Mouse (Mus musculus): Measurements from ENCODE around the gene Dpm2. TPM values are rescaled to one million over a fixed set of nuclear protein-coding genes. Genes with fewer than 3 reads are reported as not detected.

Dpm2 gene
- polyA plus RNA-seq, 1 experiment from 2014 or later: 98.6 TPM

DNA sequence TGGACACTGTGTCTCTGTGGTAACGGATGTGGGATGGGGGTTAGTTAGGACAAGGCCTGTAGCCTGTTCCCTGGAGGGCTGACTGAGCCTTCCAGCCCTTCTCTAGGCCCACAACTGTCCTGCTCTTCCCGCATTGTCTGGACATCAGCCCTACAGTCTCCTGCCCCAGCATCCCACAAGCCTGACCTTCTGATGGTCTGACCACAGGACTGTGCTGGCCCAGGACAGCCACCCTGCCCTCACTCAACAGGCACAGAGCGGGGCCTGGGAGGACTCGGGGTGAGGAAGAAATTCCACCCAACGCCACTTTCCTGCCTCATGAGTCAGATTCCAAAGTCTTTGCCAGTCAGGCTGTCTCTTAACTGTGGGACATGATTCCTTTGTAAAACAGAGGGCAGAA, 27.0 kb downstream of the Dpm2 start:
- Histone ChIP-seq H3K4me1 (ENCODE audit: control insufficient read depth, insufficient read depth, low read length) (no peaks in the 10 kb centered on the region), H3K4me3 (ENCODE audit: low read depth, low read length) (no peak overlapping the region), H3K27me3 (ENCODE audit: control insufficient read depth, insufficient read depth, low read length) (no peaks in the 10 kb centered on the region), H3K9me3 (ENCODE audit: control insufficient read depth, low read length) (no peaks in the 10 kb centered on the region), H3K4me2 (ENCODE audit: low read depth, severe bottlenecking) (no peak overlapping the region), H3K27ac (replicated peaks; ENCODE audit: low read depth, low read length) (no peak overlapping the region), H3K36me3 (ENCODE audit: control insufficient read depth, insufficient read depth, low read length) (peaks cover 2% of the 10 kb centered on the region; the same call in 1 of the 2 replicates), H3K9ac (ENCODE audit: low read length) (no peak overlapping the region)
- DNase-seq (ENCODE audit: low spot score) (no peak), ATAC-seq (ENCODE audit: insufficient number of reproducible peaks, low FRiP score, low TSS enrichment, low read depth) (no peak)
- WGBS: 85% methylated on average over 5 of the region's 5 CpGs

DNA sequence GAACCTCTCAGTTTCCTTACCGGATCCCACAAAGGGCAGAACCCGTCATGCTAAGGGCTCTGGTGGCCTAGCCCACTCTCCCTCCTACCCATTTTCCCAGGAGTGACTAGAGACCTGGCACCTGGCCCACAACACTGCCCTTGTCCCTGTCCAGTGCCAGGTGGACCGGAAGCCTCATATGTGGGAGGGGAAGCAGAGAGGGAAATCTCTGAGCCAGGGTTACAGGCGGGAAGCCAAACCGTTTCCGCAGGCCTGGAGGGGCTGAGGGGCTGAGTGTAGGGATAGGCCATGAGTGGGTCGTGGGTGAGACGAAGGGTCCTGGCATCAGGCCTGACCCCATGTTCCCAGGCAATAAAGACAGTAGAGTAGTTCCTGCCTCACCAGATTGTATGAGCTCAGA, 27.8 kb downstream of the Dpm2 start:
- no peak for ATAC-seq (ENCODE audit: insufficient number of reproducible peaks, low FRiP score, low TSS enrichment, low read depth)

DNA sequence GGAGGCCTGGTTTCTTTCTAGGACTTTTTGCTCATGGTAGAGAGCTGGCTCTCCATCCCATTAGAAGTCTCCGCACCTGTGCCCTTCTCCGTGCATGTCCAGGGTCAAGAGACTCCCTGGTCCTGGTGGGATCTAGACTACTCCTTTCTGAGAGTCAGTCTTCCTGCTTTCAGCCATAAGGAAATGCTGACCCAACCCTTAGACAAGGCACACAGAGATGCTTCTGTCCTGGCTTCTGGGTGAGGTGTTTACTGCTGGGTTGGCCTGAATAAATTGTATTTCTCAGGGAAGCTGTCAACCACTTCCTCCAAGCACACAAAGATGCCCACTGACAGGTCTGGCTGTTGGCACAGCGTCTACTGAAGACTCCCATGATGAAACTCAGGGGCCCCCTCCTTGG, 28.8 kb downstream of the Dpm2 start, which contains the start of gene St6galnac6:
TSS of gene St6galnac6 (plus strand) at position 301 of the 400 bp plus-strand sequence.
- Histone ChIP-seq H3K27ac (replicated peaks; ENCODE audit: low read depth, low read length) (no peak within 1 kb of the TSS), H3K36me3 (ENCODE audit: control insufficient read depth, insufficient read depth, low read length) (peaks cover 2% of the 10 kb centered on the region; the same call in 1 of the 2 replicates), H3K9me3 (ENCODE audit: control insufficient read depth, low read length) (no peaks in the 10 kb centered on the region), H3K27me3 (ENCODE audit: control insufficient read depth, insufficient read depth, low read length) (no peaks in the 10 kb centered on the region), H3K4me1 (ENCODE audit: control insufficient read depth, insufficient read depth, low read length) (no peaks in the 10 kb centered on the region), H3K9ac (ENCODE audit: low read length) (no peak within 1 kb of the TSS), H3K4me2 (ENCODE audit: low read depth, severe bottlenecking) (no peak within 1 kb of the TSS), H3K4me3 (ENCODE audit: low read depth, low read length) (no peak within 1 kb of the TSS)
- WGBS: 89% methylated on average over 3 of the region's 3 CpGs
- DNase-seq (ENCODE audit: low spot score): no peak
- no peak for ATAC-seq (ENCODE audit: insufficient number of reproducible peaks, low FRiP score, low TSS enrichment, low read depth)

More for the DNA sequence above, 27.8 kb downstream of the Dpm2 start:
- H3K27ac ChIP-seq (replicated peaks; ENCODE audit: low read depth, low read length): no peak overlapping the region
- H3K4me2 ChIP-seq (ENCODE audit: low read depth, severe bottlenecking): no peak overlapping the region
- H3K4me1 ChIP-seq (ENCODE audit: control insufficient read depth, insufficient read depth, low read length): no peaks in the 10 kb centered on the region
- no peak overlapping the region for H3K9ac ChIP-seq (ENCODE audit: low read length)
- H3K27me3 ChIP-seq (ENCODE audit: control insufficient read depth, insufficient read depth, low read length): no peaks in the 10 kb centered on the region
- no peaks in the 10 kb centered on the region for H3K9me3 ChIP-seq (ENCODE audit: control insufficient read depth, low read length)
- H3K36me3 ChIP-seq (ENCODE audit: control insufficient read depth, insufficient read depth, low read length): peaks cover 2% of the 10 kb centered on the region; the same call in 1 of the 2 replicates
- WGBS: 89% methylated on average over 8 of the region's 8 CpGs
- no peak overlapping the region for H3K4me3 ChIP-seq (ENCODE audit: low read depth, low read length)
- no peak for DNase-seq (ENCODE audit: low spot score)

DNA sequence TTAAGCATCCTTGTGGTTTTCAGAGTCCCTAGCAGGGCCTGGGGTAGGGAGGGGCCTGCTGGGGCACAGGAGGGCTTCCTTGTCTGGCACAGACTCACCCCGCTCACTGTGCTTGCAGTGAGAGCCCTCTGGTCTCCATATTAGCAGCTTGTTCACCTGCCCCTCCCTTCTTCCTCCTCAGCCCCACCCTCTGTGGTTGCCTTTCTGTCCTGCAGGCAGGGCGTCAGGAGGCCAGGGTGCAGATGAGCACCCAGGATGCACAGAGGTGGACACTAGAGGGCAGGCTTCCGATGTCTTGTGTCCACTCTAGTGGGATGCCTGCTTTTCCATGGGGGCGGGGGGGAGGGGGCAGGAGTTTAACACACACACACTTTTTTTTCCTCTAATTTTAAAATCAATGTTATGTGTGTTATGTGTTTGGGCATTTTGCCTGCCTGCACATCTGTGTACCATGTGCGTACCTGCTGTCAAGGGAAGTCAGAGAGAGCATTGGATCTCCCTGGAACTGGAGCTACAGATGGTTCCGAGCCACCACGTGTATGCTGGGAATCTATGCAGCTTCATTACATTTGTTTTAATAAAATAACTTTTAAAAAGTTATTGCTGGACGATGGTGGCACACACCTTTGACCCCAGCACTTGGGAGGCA, 30.9 kb downstream of the Dpm2 start:
- ATAC-seq (ENCODE audit: insufficient number of reproducible peaks, low FRiP score, low TSS enrichment, low read depth) (no peak; the same call in 1 of the 2 replicates), DNase-seq (ENCODE audit: low spot score) (peak; percentile 44)
- H3K36me3 ChIP-seq (ENCODE audit: control insufficient read depth, insufficient read depth, low read length): no peaks in the 10 kb centered on the region
- H3K9me3 ChIP-seq (ENCODE audit: control insufficient read depth, low read length): no peaks in the 10 kb centered on the region
- no peak overlapping the region for H3K4me2 ChIP-seq (ENCODE audit: low read depth, severe bottlenecking)
- H3K27me3 ChIP-seq (ENCODE audit: control insufficient read depth, insufficient read depth, low read length): no peaks in the 10 kb centered on the region
- H3K4me1 ChIP-seq (ENCODE audit: control insufficient read depth, insufficient read depth, low read length): no peaks in the 10 kb centered on the region
- no peak overlapping the region for H3K9ac ChIP-seq (ENCODE audit: low read length)
- H3K4me3 ChIP-seq (ENCODE audit: low read depth, low read length): no peak overlapping the region
- 38% methylated on average over 8 of the region's 8 CpGs for WGBS
- no peak overlapping the region for H3K27ac ChIP-seq (replicated peaks; ENCODE audit: low read depth, low read length)

DNA sequence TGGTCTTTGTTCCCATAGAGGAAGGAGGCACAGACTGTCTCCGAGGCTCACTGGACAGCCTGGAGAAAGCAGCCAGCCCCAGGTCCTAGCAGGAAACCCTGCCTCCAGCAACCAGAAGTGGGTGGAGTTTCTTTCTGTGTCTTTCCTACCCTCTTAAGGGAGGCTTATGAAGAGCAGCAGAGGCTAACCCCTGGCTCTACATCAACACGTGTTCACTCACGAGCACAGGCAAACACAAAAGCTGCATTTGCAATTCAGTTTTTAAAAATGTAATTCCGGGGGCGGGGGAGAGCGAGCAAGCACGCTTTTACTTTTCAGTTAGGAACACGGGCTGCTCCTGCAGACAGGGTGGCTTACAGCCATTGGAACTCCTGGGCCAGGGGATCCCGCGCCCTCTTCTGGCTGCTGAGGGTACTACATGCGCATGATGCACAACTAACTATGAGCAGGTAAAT, 32.0 kb downstream of the Dpm2 start:
- H3K36me3 ChIP-seq (ENCODE audit: control insufficient read depth, insufficient read depth, low read length): no peaks in the 10 kb centered on the region
- DNase-seq (ENCODE audit: low spot score): peak; percentile 97
- 0 out of 2 replicates have a peak overlapping the region, but pooled peaks have one; percentile 18 for H3K9ac ChIP-seq (ENCODE audit: low read length)

DNA sequence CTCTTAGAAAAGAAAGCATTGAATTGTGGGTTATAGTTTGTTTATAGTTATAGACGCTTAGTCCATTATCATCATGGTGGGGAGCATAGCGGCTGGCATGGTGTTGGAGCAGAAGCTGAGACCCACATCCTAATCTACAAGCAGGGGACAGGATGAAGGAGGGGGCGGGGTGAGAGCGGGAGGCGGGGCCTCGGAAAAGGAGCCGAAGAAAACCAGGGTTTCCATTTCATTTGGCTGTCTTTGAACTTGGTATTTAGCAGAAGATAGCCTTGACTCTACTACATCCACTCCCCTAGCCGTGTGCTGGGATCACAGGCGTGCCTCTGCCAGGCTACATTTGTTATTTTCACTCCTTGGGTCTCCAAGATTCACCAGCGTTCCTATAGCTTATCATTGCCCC, 34.0 kb downstream of the Dpm2 start:
- Histone ChIP-seq H3K4me1 (ENCODE audit: control insufficient read depth, insufficient read depth, low read length) (peaks cover 18% of the 10 kb centered on the region), H3K36me3 (ENCODE audit: control insufficient read depth, insufficient read depth, low read length) (no peaks in the 10 kb centered on the region), H3K4me3 (ENCODE audit: low read depth, low read length) (no peak overlapping the region), H3K9me3 (ENCODE audit: control insufficient read depth, low read length) (no peaks in the 10 kb centered on the region), H3K4me2 (ENCODE audit: low read depth, severe bottlenecking) (no peak overlapping the region), H3K27me3 (ENCODE audit: control insufficient read depth, insufficient read depth, low read length) (no peaks in the 10 kb centered on the region), H3K9ac (ENCODE audit: low read length) (no peak overlapping the region), H3K27ac (replicated peaks; ENCODE audit: low read depth, low read length) (no peak overlapping the region)
- no peak for ATAC-seq (ENCODE audit: insufficient number of reproducible peaks, low FRiP score, low TSS enrichment, low read depth)
- 47% methylated on average over 10 of the region's 10 CpGs for WGBS
- DNase-seq (ENCODE audit: low spot score): no peak

More for the DNA sequence above, 32.0 kb downstream of the Dpm2 start:
- WGBS: under 1% methylated on average over 11 of the region's 11 CpGs
- H3K4me2 ChIP-seq (ENCODE audit: low read depth, severe bottlenecking): peak overlapping the region; percentile 42
- H3K9me3 ChIP-seq (ENCODE audit: control insufficient read depth, low read length): no peaks in the 10 kb centered on the region
- H3K27ac ChIP-seq (replicated peaks; ENCODE audit: low read depth, low read length): no peak overlapping the region; the same call in 1 of the 2 replicates
- ATAC-seq (ENCODE audit: insufficient number of reproducible peaks, low FRiP score, low TSS enrichment, low read depth): 0 out of 2 replicates have a peak, but pooled peaks have one; percentile 49
- H3K4me1 ChIP-seq (ENCODE audit: control insufficient read depth, insufficient read depth, low read length): peaks cover 4% of the 10 kb centered on the region; the same call in 1 of the 2 replicates
- no peaks in the 10 kb centered on the region for H3K27me3 ChIP-seq (ENCODE audit: control insufficient read depth, insufficient read depth, low read length)
- peak overlapping the region; percentile 24 for H3K4me3 ChIP-seq (ENCODE audit: low read depth, low read length)

DNA sequence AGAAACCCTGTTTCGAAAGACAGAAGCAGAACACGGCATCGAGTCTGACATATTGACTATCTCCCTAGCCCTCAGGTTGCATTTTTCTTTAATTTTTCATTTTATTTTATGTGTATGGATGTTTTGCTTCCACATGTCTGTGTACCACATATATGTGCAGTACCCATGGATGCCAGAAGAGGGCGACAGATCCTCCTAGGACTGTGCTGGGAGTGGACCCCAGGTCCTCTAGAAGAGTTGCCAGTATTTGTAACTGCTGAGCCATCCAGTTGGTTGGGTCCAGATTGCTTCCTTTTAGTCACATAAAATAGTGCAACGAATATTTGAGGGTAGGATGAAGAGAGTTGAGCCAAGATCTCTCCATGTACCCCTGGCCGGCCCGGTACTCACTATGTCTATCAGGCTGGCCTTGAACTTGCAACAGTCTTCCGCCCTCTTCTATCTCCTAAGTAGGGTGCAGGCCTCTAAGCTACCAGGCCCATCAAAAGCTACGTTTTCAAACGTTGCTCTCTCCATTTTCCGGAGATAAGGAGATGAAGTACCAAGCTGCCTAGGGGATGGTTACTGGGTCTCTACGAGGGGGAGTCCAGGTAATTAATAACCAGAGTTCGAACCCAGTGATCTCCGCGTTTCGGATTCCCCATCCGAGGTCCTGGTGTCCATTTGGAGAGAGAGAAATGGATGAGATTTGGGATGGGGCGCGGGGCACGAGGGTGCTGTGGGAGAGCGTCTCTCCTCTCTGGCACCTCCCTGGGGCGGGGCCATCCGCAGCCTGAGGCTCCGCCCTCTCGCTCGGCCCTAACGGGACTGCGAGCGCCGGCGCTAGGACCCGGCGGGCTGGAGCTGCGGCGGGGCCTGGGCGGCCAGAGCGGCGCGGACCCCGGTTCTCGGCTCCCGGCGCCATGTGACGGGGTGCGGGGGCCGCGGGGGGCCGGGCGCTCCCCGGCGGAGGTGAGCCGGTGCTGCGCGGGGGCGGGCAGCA, 35.8 kb downstream of the Dpm2 start:
- 11% methylated on average over 50 of the region's 55 CpGs for WGBS
- Histone ChIP-seq H3K4me2 (ENCODE audit: low read depth, severe bottlenecking) (peak overlapping the region; percentile 84), H3K27me3 (ENCODE audit: control insufficient read depth, insufficient read depth, low read length) (no peaks in the 10 kb centered on the region), H3K9me3 (ENCODE audit: control insufficient read depth, low read length) (no peaks in the 10 kb centered on the region), H3K27ac (replicated peaks; ENCODE audit: low read depth, low read length) (0 out of 2 replicates have a peak overlapping the region, but pooled peaks have one; percentile 38), H3K4me3 (ENCODE audit: low read depth, low read length) (peak overlapping the region; percentile 72), H3K4me1 (ENCODE audit: control insufficient read depth, insufficient read depth, low read length) (peaks cover 27% of the 10 kb centered on the region), H3K36me3 (ENCODE audit: control insufficient read depth, insufficient read depth, low read length) (no peaks in the 10 kb centered on the region), H3K9ac (ENCODE audit: low read length) (peak overlapping the region; percentile 79)
- ATAC-seq (ENCODE audit: insufficient number of reproducible peaks, low FRiP score, low TSS enrichment, low read depth) (peak; percentile 61; the same call in 1 of the 2 replicates), DNase-seq (ENCODE audit: low spot score) (peak; percentile 86)

All from limb, embryonic 11.5 days (tissue).